Mouse (Mus musculus): ENCODE data around the gene Rsu1. TPM values are rescaled to one million over a fixed set of nuclear protein-coding genes. Genes with fewer than 3 reads are reported as not detected.

Gene Rsu1
- polyA plus RNA-seq, 1 experiment = 67.7 TPM

DNA sequence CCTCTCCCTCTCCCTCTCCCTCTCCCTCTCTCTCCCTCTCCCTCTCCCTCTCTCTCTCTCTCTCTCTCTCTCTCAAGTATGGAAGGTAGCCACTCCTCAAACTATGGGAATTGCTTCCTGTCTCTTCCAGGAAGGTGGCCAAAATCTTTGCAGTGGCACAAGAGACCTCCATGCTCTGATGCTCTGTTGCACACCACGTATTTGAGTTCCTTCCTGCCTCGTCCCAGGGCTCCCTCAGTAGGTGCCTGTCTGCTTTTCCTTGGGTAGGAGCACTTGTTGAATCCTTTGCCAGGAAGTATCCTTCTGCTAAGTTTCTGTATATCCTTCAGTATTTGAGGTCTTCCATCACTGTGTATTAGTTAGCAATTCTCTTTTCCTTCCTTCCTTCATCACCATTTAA lies 166.8 kb downstream of the Rsu1 start:
- TF ChIP-seq POLR2A (IDR thresholded peaks at IDR 0.05; ENCODE audit: insufficient read depth, low read length) (no peak), CTCF (IDR thresholded peaks at IDR 0.05; ENCODE audit: low read depth, low read length) (no peak), EP300 (IDR thresholded peaks at IDR 0.05; ENCODE audit: insufficient read depth, low read depth, low read length) (no peak)

DNA sequence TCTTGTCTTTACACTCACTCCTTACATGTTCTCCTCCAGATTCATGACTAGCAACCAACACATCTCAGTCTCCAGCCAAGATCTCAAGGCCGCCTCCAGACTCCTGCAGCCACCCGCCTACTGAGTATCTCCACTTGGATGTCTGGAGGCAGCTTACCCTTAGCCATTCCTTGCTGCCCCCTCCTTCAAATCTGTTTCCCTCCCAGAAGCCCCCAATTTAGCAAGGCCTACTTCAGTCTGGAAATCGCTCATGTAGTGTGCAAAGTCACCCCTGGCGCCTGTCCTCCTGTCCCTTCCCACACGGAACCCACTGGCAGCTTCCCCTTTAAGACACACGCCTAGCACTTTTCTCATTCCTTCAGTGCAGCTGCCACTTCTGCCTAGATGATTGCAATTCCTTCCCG lies 167.4 kb downstream of the Rsu1 start:
- no peaks in the 10 kb centered on the region for H3K36me3 ChIP-seq (ENCODE audit: control insufficient read depth, insufficient read depth, low read length, poor library complexity, severe bottlenecking)
- H3K9me3 ChIP-seq (replicated peaks; ENCODE audit: control insufficient read depth, insufficient read depth, low read length, poor library complexity, severe bottlenecking) = no peaks in the 10 kb centered on the region
- no peaks in the 10 kb centered on the region for H3K27me3 ChIP-seq (ENCODE audit: control insufficient read depth, insufficient read depth, low read length, poor library complexity, severe bottlenecking)
- TF ChIP-seq CTCF (IDR thresholded peaks at IDR 0.05; ENCODE audit: low read depth, low read length) = no peak
- TF ChIP-seq EP300 (IDR thresholded peaks at IDR 0.05; ENCODE audit: insufficient read depth, low read depth, low read length) = no peak
- no peak for TF ChIP-seq POLR2A (IDR thresholded peaks at IDR 0.05; ENCODE audit: insufficient read depth, low read length)
- H3K4me3 ChIP-seq (ENCODE audit: low read depth, low read length) = no peak overlapping the region
- no peaks in the 10 kb centered on the region for H3K4me1 ChIP-seq (ENCODE audit: control insufficient read depth, insufficient read depth, low read length)
- H3K9ac ChIP-seq (ENCODE audit: low read depth, poor library complexity, severe bottlenecking) = no peak overlapping the region
- no peak overlapping the region for H3K27ac ChIP-seq (ENCODE audit: insufficient read depth, low read length)

More for the DNA sequence above, 166.8 kb downstream of the Rsu1 start:
- H3K4me1 ChIP-seq (ENCODE audit: control insufficient read depth, insufficient read depth, low read length) = no peaks in the 10 kb centered on the region
- H3K4me3 ChIP-seq (ENCODE audit: low read depth, low read length) = no peak overlapping the region
- H3K36me3 ChIP-seq (ENCODE audit: control insufficient read depth, insufficient read depth, low read length, poor library complexity, severe bottlenecking) = no peaks in the 10 kb centered on the region
- H3K9me3 ChIP-seq (replicated peaks; ENCODE audit: control insufficient read depth, insufficient read depth, low read length, poor library complexity, severe bottlenecking) = no peaks in the 10 kb centered on the region
- H3K27me3 ChIP-seq (ENCODE audit: control insufficient read depth, insufficient read depth, low read length, poor library complexity, severe bottlenecking) = no peaks in the 10 kb centered on the region
- H3K9ac ChIP-seq (ENCODE audit: low read depth, poor library complexity, severe bottlenecking) = no peak overlapping the region
- no peak overlapping the region for H3K27ac ChIP-seq (ENCODE audit: insufficient read depth, low read length)

DNA sequence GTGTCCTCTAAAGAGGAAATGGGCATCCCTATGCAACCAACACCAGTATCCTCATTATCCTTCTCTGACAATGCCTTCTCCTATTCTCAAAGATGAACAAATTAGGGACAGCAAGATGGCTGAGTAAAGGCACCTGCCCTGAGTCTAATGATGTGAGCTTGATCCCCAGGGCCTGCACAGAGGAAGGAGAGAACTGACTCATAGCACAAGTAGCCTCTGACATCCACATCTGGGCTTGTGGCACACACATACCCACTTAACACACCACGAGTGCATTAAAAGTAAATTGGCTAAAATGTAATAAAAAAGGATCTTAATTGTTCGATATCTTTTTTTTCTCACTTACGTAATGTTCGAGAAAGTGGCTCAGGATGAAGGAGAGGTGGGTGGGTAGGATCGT lies 177.2 kb downstream of the Rsu1 start:
- Histone ChIP-seq H3K4me3 (ENCODE audit: low read depth, low read length) (no peak overlapping the region), H3K36me3 (ENCODE audit: control insufficient read depth, insufficient read depth, low read length, poor library complexity, severe bottlenecking) (no peaks in the 10 kb centered on the region), H3K9ac (ENCODE audit: low read depth, poor library complexity, severe bottlenecking) (no peak overlapping the region), H3K4me1 (ENCODE audit: control insufficient read depth, insufficient read depth, low read length) (no peaks in the 10 kb centered on the region), H3K9me3 (replicated peaks; ENCODE audit: control insufficient read depth, insufficient read depth, low read length, poor library complexity, severe bottlenecking) (no peaks in the 10 kb centered on the region), H3K27me3 (ENCODE audit: control insufficient read depth, insufficient read depth, low read length, poor library complexity, severe bottlenecking) (no peaks in the 10 kb centered on the region), H3K27ac (ENCODE audit: insufficient read depth, low read length) (no peak overlapping the region)
- TF ChIP-seq EP300 (IDR thresholded peaks at IDR 0.05; ENCODE audit: insufficient read depth, low read depth, low read length) (no peak), CTCF (IDR thresholded peaks at IDR 0.05; ENCODE audit: low read depth, low read length) (no peak), POLR2A (IDR thresholded peaks at IDR 0.05; ENCODE audit: insufficient read depth, low read length) (no peak)

DNA sequence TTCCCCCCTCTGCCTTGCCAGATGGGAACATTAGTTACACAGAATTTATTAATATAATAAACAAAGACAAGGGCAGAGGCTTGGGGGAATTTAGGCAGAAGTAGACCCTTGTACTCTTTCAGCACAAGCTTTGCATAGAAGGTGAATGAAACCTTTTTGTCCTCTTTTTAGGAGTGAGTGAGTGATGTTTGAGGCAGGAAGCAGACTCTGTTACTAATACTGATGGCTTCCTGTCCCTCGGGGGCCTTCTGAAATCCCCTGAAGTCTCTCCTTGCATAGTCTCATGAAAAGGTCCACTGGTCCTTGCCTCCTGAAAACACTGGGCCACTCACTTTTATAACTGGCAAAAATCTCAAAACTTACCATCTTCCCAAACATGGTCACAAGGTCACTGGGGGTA lies 177.6 kb downstream of the Rsu1 start:
- no peaks in the 10 kb centered on the region for H3K4me1 ChIP-seq (ENCODE audit: control insufficient read depth, insufficient read depth, low read length)
- no peaks in the 10 kb centered on the region for H3K36me3 ChIP-seq (ENCODE audit: control insufficient read depth, insufficient read depth, low read length, poor library complexity, severe bottlenecking)
- no peak overlapping the region for H3K27ac ChIP-seq (ENCODE audit: insufficient read depth, low read length)
- no peak for TF ChIP-seq POLR2A (IDR thresholded peaks at IDR 0.05; ENCODE audit: insufficient read depth, low read length)
- TF ChIP-seq EP300 (IDR thresholded peaks at IDR 0.05; ENCODE audit: insufficient read depth, low read depth, low read length) = no peak
- no peak for TF ChIP-seq CTCF (IDR thresholded peaks at IDR 0.05; ENCODE audit: low read depth, low read length)
- H3K4me3 ChIP-seq (ENCODE audit: low read depth, low read length) = no peak overlapping the region
- H3K9me3 ChIP-seq (replicated peaks; ENCODE audit: control insufficient read depth, insufficient read depth, low read length, poor library complexity, severe bottlenecking) = no peaks in the 10 kb centered on the region
- no peak overlapping the region for H3K9ac ChIP-seq (ENCODE audit: low read depth, poor library complexity, severe bottlenecking)
- H3K27me3 ChIP-seq (ENCODE audit: control insufficient read depth, insufficient read depth, low read length, poor library complexity, severe bottlenecking) = no peaks in the 10 kb centered on the region

DNA sequence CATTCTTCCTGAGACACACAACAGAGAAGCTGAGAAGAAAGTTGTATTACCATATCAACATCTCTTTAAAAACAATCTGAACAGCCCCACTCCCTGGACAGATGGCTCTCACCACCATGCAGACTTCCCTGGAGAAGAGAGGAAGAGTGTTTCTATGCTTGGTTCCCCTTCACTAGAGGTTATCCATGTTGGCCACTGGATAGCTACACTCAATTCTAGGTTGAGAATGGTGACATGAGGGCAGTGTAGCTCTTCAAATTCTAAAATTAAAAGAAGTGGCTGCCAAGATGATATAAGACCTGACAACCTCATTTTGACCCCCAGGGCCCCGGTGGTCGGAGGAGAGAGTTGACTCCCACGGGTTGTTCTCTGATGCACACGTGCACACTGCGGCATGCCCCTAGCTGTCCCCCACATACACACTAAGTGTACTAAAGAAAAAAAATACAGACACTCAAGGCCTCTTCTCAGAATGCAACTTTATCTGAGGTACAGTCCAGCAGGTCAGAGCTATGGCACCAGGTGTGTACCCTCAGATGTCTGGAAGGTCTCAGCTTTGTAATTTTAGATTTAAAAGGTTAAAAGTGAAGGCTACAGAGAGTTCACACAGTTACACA lies 179.7 kb downstream of the Rsu1 start:
- TF ChIP-seq CTCF (IDR thresholded peaks at IDR 0.05; ENCODE audit: low read depth, low read length) (no peak), POLR2A (IDR thresholded peaks at IDR 0.05; ENCODE audit: insufficient read depth, low read length) (no peak), EP300 (IDR thresholded peaks at IDR 0.05; ENCODE audit: insufficient read depth, low read depth, low read length) (no peak)
- Histone ChIP-seq H3K27ac (ENCODE audit: insufficient read depth, low read length) (no peak overlapping the region), H3K27me3 (ENCODE audit: control insufficient read depth, insufficient read depth, low read length, poor library complexity, severe bottlenecking) (no peaks in the 10 kb centered on the region), H3K4me3 (ENCODE audit: low read depth, low read length) (no peak overlapping the region), H3K36me3 (ENCODE audit: control insufficient read depth, insufficient read depth, low read length, poor library complexity, severe bottlenecking) (no peaks in the 10 kb centered on the region), H3K9me3 (replicated peaks; ENCODE audit: control insufficient read depth, insufficient read depth, low read length, poor library complexity, severe bottlenecking) (no peaks in the 10 kb centered on the region), H3K4me1 (ENCODE audit: control insufficient read depth, insufficient read depth, low read length) (no peaks in the 10 kb centered on the region), H3K9ac (ENCODE audit: low read depth, poor library complexity, severe bottlenecking) (no peak overlapping the region)

DNA sequence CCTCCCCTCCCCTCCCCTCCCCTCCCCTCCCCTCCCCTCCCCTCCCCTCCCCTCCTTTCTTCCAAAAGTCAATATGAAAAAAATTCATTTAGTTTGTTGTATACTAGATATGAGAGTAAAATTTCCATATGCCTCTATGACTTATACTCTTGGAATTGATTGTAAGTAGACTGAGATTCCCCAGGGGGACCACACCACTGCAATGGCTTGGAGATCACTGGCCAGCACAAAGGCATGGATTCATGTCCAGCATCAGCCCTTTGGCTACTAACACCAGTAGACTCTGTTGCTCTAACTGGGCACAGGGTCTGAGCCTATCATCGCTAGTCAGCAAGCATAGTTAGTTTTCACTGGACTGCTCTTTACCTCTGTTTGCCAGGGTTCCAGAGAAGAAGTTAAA lies 180.4 kb downstream of the Rsu1 start:
- no peaks in the 10 kb centered on the region for H3K36me3 ChIP-seq (ENCODE audit: control insufficient read depth, insufficient read depth, low read length, poor library complexity, severe bottlenecking)
- no peaks in the 10 kb centered on the region for H3K27me3 ChIP-seq (ENCODE audit: control insufficient read depth, insufficient read depth, low read length, poor library complexity, severe bottlenecking)
- H3K4me3 ChIP-seq (ENCODE audit: low read depth, low read length) = no peak overlapping the region
- H3K9me3 ChIP-seq (replicated peaks; ENCODE audit: control insufficient read depth, insufficient read depth, low read length, poor library complexity, severe bottlenecking) = no peaks in the 10 kb centered on the region
- TF ChIP-seq EP300 (IDR thresholded peaks at IDR 0.05; ENCODE audit: insufficient read depth, low read depth, low read length) (no peak), CTCF (IDR thresholded peaks at IDR 0.05; ENCODE audit: low read depth, low read length) (no peak), POLR2A (IDR thresholded peaks at IDR 0.05; ENCODE audit: insufficient read depth, low read length) (no peak)
- no peak overlapping the region for H3K9ac ChIP-seq (ENCODE audit: low read depth, poor library complexity, severe bottlenecking)
- H3K27ac ChIP-seq (ENCODE audit: insufficient read depth, low read length) = no peak overlapping the region
- no peaks in the 10 kb centered on the region for H3K4me1 ChIP-seq (ENCODE audit: control insufficient read depth, insufficient read depth, low read length)

Measured in ES-Bruce4 (cell line).